Mouse (Mus musculus) adrenal gland, postnatal 0 days (tissue): ENCODE results near the gene Samd4. TPM values are rescaled to one million over a fixed set of nuclear protein-coding genes. Genes with fewer than 3 reads are reported as not detected.

Experiments used
- microRNA-seq: library from miRNA; unstranded; fragments of <30 nt; microRNA quantifications from one replicate; pipeline ENCODE4, GENCODE M21; 2016; ENCODE audit warnings: borderline replicate concordance; ENCODE audit not compliant: insufficient number of aligned reads
- polyA plus RNA-seq: library from polyadenylated mRNA; unstranded; fragments of >200 nt; fragmentation: Nextera tagmentation; extraction: Ambion mirVana; gene quantifications from 2 replicates; pipeline ENCODE4 v1.2.1, GENCODE M21; 2015

Samd4 gene
- polyA plus RNA-seq: 5.5 and 8.1 TPM in 2 replicates

GRCm38 (mm10) chr14:46882431-46883067, at the start of gene Samd4:
Gene Samd4 (plus strand): TSS chr14:46882854.

Small RNAs within 50 kb of the gene (microRNA-seq; reads per million reads assigned to microRNA genes)
- gene Mir378c: 1.4 reads per million

Other genes starting within 250 kb of the Samd4 start
- 34.7 and 45.9 TPM in 2 replicates for gene Cdkn3, start 122.3 kb upstream of the Samd4 start, polyA plus RNA-seq
- 161 and 230 TPM in 2 replicates for gene Cnih1, start 94.4 kb upstream of the Samd4 start, polyA plus RNA-seq
- gene Gmfb, start 60.6 kb upstream of the Samd4 start, polyA plus RNA-seq: 67.7 and 73.3 TPM in 2 replicates
- gene Cgrrf1, start 50.7 kb upstream of the Samd4 start, polyA plus RNA-seq: 42.8 and 50.3 TPM in 2 replicates